Mouse (Mus musculus): ENCODE measurements around the gene Pla2g15. TPM values are rescaled to one million over a fixed set of nuclear protein-coding genes. Genes with fewer than 3 reads are reported as not detected.

Gene Pla2g15
- polyA plus RNA-seq (2015; fragmentation: Nextera tagmentation; extraction: Ambion mirVana) = 7.4 and 7.9 TPM in 2 replicates

DNA sequence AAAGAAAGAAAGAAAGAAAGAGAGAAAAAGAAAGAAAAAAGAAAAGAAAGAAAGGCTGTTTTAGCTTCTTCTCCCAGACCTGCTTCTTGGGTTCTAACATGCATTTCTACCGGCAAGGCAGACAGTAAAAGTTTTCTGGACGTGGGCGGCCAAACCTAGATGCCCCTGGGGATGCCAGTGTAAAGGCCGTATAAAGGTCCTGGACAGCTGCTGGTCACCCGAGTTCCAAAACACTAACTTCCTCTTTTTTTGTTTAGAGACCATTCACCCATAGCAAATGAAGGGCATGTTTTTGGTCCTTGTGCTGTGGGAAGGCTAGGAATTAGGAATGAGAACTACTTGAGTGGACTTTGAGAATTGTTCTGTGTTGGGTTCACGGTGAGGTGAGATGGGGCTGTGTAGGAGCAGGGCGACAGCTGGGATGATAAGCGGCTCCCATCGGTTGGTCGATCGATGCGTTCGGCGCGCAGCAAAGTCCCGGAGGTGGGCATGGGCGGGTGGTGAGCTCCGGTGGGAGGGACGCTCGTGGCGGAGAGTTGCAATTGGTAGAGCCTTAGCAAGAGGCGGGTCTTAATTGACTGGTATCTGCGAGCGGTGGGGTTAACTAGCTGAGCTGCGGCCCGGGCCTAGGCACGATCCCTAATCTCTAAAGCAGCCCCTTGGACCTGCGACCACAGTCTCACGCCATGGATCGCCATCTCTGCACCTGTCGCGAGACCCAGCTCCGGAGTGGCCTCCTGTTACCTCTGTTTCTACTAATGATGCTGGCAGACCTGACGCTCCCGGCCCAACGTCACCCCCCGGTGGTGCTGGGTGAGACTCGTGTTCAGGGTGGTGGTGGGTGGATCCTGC is at the start of gene Pla2g15:
TSS of gene Pla2g15 (plus strand) at position 599 of the 852 bp plus-strand sequence.
- Histone ChIP-seq H3K4me3 (ENCODE audit: low read depth, low read length) (peak within 1 kb of the TSS; percentile 63), H3K4me2 (replicated peaks; ENCODE audit: low read depth) (peak within 1 kb of the TSS; percentile 78), H3K27ac (ENCODE audit: low read depth, low read length) (no peak within 1 kb of the TSS), H3K9ac (ENCODE audit: low read depth, low read length) (peak within 1 kb of the TSS; percentile 49; the same call in 1 of the 2 replicates), H3K27me3 (replicated peaks; ENCODE audit: control insufficient read depth, insufficient read depth, low read length) (no peaks in the 10 kb centered on the region), H3K4me1 (replicated peaks; ENCODE audit: control insufficient read depth, insufficient read depth, low read length) (no peaks in the 10 kb centered on the region), H3K36me3 (ENCODE audit: control insufficient read depth, insufficient read depth) (no peaks in the 10 kb centered on the region), H3K9me3 (ENCODE audit: control insufficient read depth) (no peaks in the 10 kb centered on the region)
- TF ChIP-seq CTCF (IDR thresholded peaks at IDR 0.05; ENCODE audit: low read depth) = 0 out of 2 replicates have a peak, but pooled peaks have one; percentile 9
- WGBS = under 1% methylated on average over 38 of the region's 38 CpGs
- peak; percentile 89 for ATAC-seq

DNA sequence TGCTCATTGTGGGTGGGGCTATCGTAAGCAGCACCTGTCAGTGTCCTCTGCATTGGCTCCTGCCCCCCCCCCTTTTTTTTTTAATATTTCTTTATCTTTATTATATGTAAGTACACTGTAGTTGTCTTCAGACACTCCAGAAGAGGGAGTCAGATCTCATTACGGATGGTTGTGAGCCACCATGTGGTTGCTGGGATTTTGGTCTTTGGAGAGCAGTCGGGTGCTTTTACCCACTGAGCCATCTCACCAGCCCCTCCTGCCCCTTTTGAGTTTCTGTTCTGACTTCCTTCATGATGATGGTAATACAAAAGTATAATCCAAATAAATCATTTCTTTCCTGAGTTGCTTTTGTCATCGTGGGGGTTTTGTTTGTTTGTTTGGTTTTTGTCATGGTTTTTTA is 47.9 kb upstream of the Pla2g15 start:
- no peak for ATAC-seq
- H3K27me3 ChIP-seq (replicated peaks; ENCODE audit: control insufficient read depth, insufficient read depth, low read length) = no peaks in the 10 kb centered on the region
- peaks cover 29% of the 10 kb centered on the region for H3K36me3 ChIP-seq (ENCODE audit: control insufficient read depth, insufficient read depth)
- no peak overlapping the region for H3K4me2 ChIP-seq (replicated peaks; ENCODE audit: low read depth)
- TF ChIP-seq CTCF (IDR thresholded peaks at IDR 0.05; ENCODE audit: low read depth) = no peak
- H3K9me3 ChIP-seq (ENCODE audit: control insufficient read depth) = no peaks in the 10 kb centered on the region
- H3K4me3 ChIP-seq (ENCODE audit: low read depth, low read length) = no peak overlapping the region
- no peak overlapping the region for H3K9ac ChIP-seq (ENCODE audit: low read depth, low read length)
- H3K4me1 ChIP-seq (replicated peaks; ENCODE audit: control insufficient read depth, insufficient read depth, low read length) = no peaks in the 10 kb centered on the region
- WGBS = 80% methylated on average over 4 of the region's 4 CpGs
- no peak overlapping the region for H3K27ac ChIP-seq (ENCODE audit: low read depth, low read length)

DNA sequence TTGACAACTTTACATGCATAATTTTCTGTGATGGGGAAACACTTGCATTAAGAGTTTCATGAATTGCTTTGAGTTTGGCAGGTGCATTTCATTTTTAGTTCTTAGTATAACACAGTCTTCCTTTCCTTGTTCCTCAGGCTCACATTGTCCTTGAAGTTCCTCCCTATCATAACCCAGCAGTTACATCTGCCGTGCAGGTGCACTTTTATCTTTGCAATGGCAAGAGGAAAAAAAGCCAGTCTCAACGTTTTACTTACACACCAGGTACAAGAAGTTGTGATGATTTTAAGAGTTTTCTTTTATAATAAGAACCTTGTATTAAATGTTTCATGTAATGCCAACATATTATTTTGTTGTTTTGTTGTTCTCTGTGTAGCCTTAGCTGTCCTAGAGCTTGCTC is 46.3 kb upstream of the Pla2g15 start:
- Histone ChIP-seq H3K27ac (ENCODE audit: low read depth, low read length) (no peak overlapping the region), H3K4me2 (replicated peaks; ENCODE audit: low read depth) (no peak overlapping the region), H3K9ac (ENCODE audit: low read depth, low read length) (no peak overlapping the region), H3K4me3 (ENCODE audit: low read depth, low read length) (no peak overlapping the region), H3K27me3 (replicated peaks; ENCODE audit: control insufficient read depth, insufficient read depth, low read length) (no peaks in the 10 kb centered on the region), H3K36me3 (ENCODE audit: control insufficient read depth, insufficient read depth) (peaks cover 40% of the 10 kb centered on the region), H3K9me3 (ENCODE audit: control insufficient read depth) (no peaks in the 10 kb centered on the region), H3K4me1 (replicated peaks; ENCODE audit: control insufficient read depth, insufficient read depth, low read length) (no peaks in the 10 kb centered on the region)
- 64% methylated on average over 2 of the region's 2 CpGs for WGBS
- no peak for TF ChIP-seq CTCF (IDR thresholded peaks at IDR 0.05; ENCODE audit: low read depth)
- no peak for ATAC-seq

DNA sequence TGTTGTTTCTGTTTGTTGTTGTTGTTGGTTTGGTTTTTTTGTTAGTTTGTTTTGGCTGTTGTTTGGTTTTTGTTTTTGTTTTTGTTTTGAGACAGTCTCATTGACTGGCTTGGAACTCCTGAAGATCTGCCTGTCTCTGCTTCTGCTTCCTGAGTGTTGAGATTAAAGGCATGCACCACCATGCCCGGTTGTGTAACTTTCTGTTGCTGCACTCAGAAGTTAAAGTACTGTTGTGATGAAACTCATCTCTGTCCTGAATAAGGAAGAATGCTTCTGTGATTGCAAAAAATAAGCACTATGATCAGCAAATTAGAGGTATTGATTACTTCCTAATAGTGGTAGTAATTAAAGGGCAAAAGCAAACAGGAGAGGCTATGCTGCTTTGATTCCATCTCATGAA is 44.0 kb upstream of the Pla2g15 start:
- Histone ChIP-seq H3K4me1 (replicated peaks; ENCODE audit: control insufficient read depth, insufficient read depth, low read length) (no peaks in the 10 kb centered on the region), H3K9ac (ENCODE audit: low read depth, low read length) (no peak overlapping the region), H3K36me3 (ENCODE audit: control insufficient read depth, insufficient read depth) (peaks cover 50% of the 10 kb centered on the region), H3K9me3 (ENCODE audit: control insufficient read depth) (no peaks in the 10 kb centered on the region), H3K27me3 (replicated peaks; ENCODE audit: control insufficient read depth, insufficient read depth, low read length) (no peaks in the 10 kb centered on the region), H3K27ac (ENCODE audit: low read depth, low read length) (no peak overlapping the region), H3K4me3 (ENCODE audit: low read depth, low read length) (no peak overlapping the region), H3K4me2 (replicated peaks; ENCODE audit: low read depth) (no peak overlapping the region)
- TF ChIP-seq CTCF (IDR thresholded peaks at IDR 0.05; ENCODE audit: low read depth) = no peak
- no peak for ATAC-seq
- 77% methylated on average over 1 of the region's 1 CpGs for WGBS

DNA sequence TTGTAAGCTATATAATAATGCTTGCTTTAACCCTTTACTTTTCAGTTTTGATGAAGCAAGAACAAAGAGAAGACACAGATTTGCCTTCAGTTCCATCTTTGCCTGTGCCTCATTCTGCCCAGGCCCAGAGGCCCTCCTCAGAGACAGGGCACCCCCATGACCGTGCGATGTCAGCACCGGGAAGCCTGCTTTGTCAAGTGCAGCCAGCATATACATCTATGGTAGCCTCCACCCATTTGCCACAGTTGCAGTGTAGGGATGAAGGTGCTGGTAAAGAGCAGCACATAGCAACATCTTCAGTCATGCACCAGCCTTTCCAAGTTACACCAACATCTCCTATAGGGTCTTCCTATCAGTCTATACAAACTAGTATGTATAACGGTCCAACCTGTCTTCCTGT is 42.1 kb upstream of the Pla2g15 start:
- Histone ChIP-seq H3K4me1 (replicated peaks; ENCODE audit: control insufficient read depth, insufficient read depth, low read length) (no peaks in the 10 kb centered on the region), H3K4me2 (replicated peaks; ENCODE audit: low read depth) (no peak overlapping the region), H3K27me3 (replicated peaks; ENCODE audit: control insufficient read depth, insufficient read depth, low read length) (no peaks in the 10 kb centered on the region), H3K4me3 (ENCODE audit: low read depth, low read length) (no peak overlapping the region), H3K9me3 (ENCODE audit: control insufficient read depth) (no peaks in the 10 kb centered on the region), H3K27ac (ENCODE audit: low read depth, low read length) (no peak overlapping the region), H3K9ac (ENCODE audit: low read depth, low read length) (no peak overlapping the region), H3K36me3 (ENCODE audit: control insufficient read depth, insufficient read depth) (peaks cover 35% of the 10 kb centered on the region)
- no peak for TF ChIP-seq CTCF (IDR thresholded peaks at IDR 0.05; ENCODE audit: low read depth)
- 93% methylated on average over 4 of the region's 4 CpGs for WGBS
- no peak for ATAC-seq

DNA sequence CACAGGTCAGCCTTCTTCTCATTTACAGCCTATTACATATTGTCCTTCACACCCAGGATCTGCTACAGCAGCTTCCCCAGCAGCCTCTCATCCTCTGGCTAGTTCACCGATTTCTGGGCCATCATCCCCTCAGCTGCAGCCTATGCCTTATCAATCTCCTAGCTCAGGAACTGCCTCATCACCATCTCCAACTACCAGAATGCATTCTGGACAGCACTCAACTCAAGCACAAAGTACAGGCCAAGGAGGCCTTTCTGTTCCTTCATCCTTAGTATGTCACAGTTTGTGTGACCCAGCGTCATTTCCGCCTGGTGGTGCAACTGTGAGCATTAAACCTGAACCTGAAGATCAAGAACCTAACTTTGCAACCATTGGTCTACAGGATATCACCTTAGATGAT is 41.5 kb upstream of the Pla2g15 start:
- peaks cover 35% of the 10 kb centered on the region for H3K36me3 ChIP-seq (ENCODE audit: control insufficient read depth, insufficient read depth)
- no peaks in the 10 kb centered on the region for H3K27me3 ChIP-seq (replicated peaks; ENCODE audit: control insufficient read depth, insufficient read depth, low read length)
- no peak for ATAC-seq
- H3K9ac ChIP-seq (ENCODE audit: low read depth, low read length) = no peak overlapping the region
- no peaks in the 10 kb centered on the region for H3K4me1 ChIP-seq (replicated peaks; ENCODE audit: control insufficient read depth, insufficient read depth, low read length)
- no peak overlapping the region for H3K4me2 ChIP-seq (replicated peaks; ENCODE audit: low read depth)
- no peaks in the 10 kb centered on the region for H3K9me3 ChIP-seq (ENCODE audit: control insufficient read depth)
- H3K27ac ChIP-seq (ENCODE audit: low read depth, low read length) = no peak overlapping the region
- H3K4me3 ChIP-seq (ENCODE audit: low read depth, low read length) = no peak overlapping the region
- TF ChIP-seq CTCF (IDR thresholded peaks at IDR 0.05; ENCODE audit: low read depth) = no peak
- 93% methylated on average over 3 of the region's 3 CpGs for WGBS
